9 mouse cellular contexts compared by ENCODE assay signal in genomic region chr9:109009636-109010315, GRCm38 (mm10). TPM values are rescaled to one million over a fixed set of nuclear protein-coding genes. Genes with fewer than 3 reads are reported as not detected.
DNase-seq lines count a peak whose midpoint lies in the region; ATAC-seq lines count a peak whose summit lies in the region.
"Had no signal": no experiment of that assay in that cellular context is flagged by ENCODE, and none has a peak within 500 bp of the region (broad histone marks: within the 10 kb centered on the region; RNA-seq: fewer than 3 reads in every experiment).

No protein-coding gene starts in this region.

- no peaks in the 10 kb centered on the region for H3K36me3 ChIP-seq in intestine, embryonic 15.5 days

- peak; percentile 41; the same call in 1 of the 2 replicates for ATAC-seq in intestine, embryonic 15.5 days
- peak; percentile 80 for ATAC-seq in monocyte, adult 5-6 weeks (replicated peaks; ENCODE audit: insufficient number of reproducible peaks, low FRiP score, low TSS enrichment, poor library complexity, severe bottlenecking)
- ATAC-seq in inflammation-experienced regulatory T-cells, adult 6 months, result no peak

- peak; percentile 36 for DNase-seq in embryo, embryonic 10 days (ENCODE audit: low spot score)
- no peak for DNase-seq in embryo, embryonic 9.5 days (ENCODE audit: extremely low spot score)
- DNase-seq in thymus, postnatal 0 days (ENCODE audit: low spot score), result peak; percentile 58
- DNase-seq in thymus, adult 18-20 months, result no peak
- no peak for DNase-seq in layer of hippocampus, adult 9-10 months (ENCODE audit: low spot score)

- H3K4me3 ChIP-seq in intestine, embryonic 15.5 days (replicated peaks), result no peak overlapping the region
- H3K4me3 ChIP-seq: midbrain, embryonic 12.5 days had no signal

- no peak overlapping the region for H3K9ac ChIP-seq in intestine, embryonic 15.5 days
- H3K9ac ChIP-seq: midbrain, embryonic 12.5 days had no signal

- no peak overlapping the region for H3K4me2 ChIP-seq in intestine, embryonic 15.5 days (replicated peaks)
- H3K4me2 ChIP-seq: midbrain, embryonic 12.5 days had no signal

- 0 out of 2 replicates have a peak, but pooled peaks cover 5% of the 10 kb centered on the region for H3K4me1 ChIP-seq in intestine, embryonic 15.5 days (replicated peaks)
- H3K4me1 ChIP-seq: midbrain, embryonic 12.5 days had no signal

- WGBS in intestine, embryonic 15.5 days, result 42% methylated on average over 17 of the region's 17 CpGs

- no peaks in the 10 kb centered on the region for H3K27me3 ChIP-seq in intestine, embryonic 15.5 days (replicated peaks)
- H3K27me3 ChIP-seq: midbrain, embryonic 12.5 days had no signal

- H3K27ac ChIP-seq in intestine, embryonic 15.5 days, result no peak overlapping the region
- H3K27ac ChIP-seq: midbrain, embryonic 12.5 days had no signal

- H3K9me3 ChIP-seq in intestine, embryonic 15.5 days, result no peaks in the 10 kb centered on the region
- H3K9me3 ChIP-seq: midbrain, embryonic 12.5 days had no signal

RNA-seq across cellular contexts. Expression of gene Pfkfb4, which starts 18.2 kb away (rescaled TPM):
- polyA plus RNA-seq in thymus, postnatal 0 days (2015; fragmentation: Nextera tagmentation; extraction: Ambion mirVana), result 6.0 and 7.7 TPM in 2 replicates
- polyA plus RNA-seq in intestine, embryonic 15.5 days (2015; fragmentation: Nextera tagmentation; extraction: Ambion mirVana), result 11.5 and 17.0 TPM in 2 replicates
- total RNA-seq in monocyte, adult 5-6 weeks (2017), result 48.6 to 70.1 TPM (median 67.8 TPM) in 3 replicates
- polyA plus RNA-seq in inflammation-experienced regulatory T-cells, adult 6 months (2017; shearing (Covaris generic)), result 1 to 10 TPM; 2.7 to 4.4 (median 4.2) TPM

RNA-seq across cellular contexts. Expression of gene Ucn2, which starts 24.0 kb away (rescaled TPM):
- not detected in 2 replicates for polyA plus RNA-seq in thymus, postnatal 0 days (2015; fragmentation: Nextera tagmentation; extraction: Ambion mirVana)
- polyA plus RNA-seq in intestine, embryonic 15.5 days (2015; fragmentation: Nextera tagmentation; extraction: Ambion mirVana), result not detected in 2 replicates
- not detected in 3 replicates for total RNA-seq in monocyte, adult 5-6 weeks (2017)
- polyA plus RNA-seq in inflammation-experienced regulatory T-cells, adult 6 months (2017; shearing (Covaris generic)), result not detected
- polyA plus RNA-seq: midbrain, embryonic 12.5 days had no signal

RNA-seq across cellular contexts. Expression of gene Shisa5, which starts 28.6 kb away (rescaled TPM):
- 210 and 212 TPM in 2 replicates for polyA plus RNA-seq in thymus, postnatal 0 days (2015; fragmentation: Nextera tagmentation; extraction: Ambion mirVana)
- polyA plus RNA-seq in intestine, embryonic 15.5 days (2015; fragmentation: Nextera tagmentation; extraction: Ambion mirVana), result 112 and 121 TPM in 2 replicates
- total RNA-seq in monocyte, adult 5-6 weeks (2017), result 523 to 1,277 TPM (median 526 TPM) in 3 replicates
- polyA plus RNA-seq in inflammation-experienced regulatory T-cells, adult 6 months (2017; shearing (Covaris generic)), result 1,000 to 10,000 TPM; 1,866 to 3,808 (median 3,640) TPM

RNA-seq across cellular contexts. Expression of gene Trex1, which starts 49.8 kb away (rescaled TPM):
- polyA plus RNA-seq in thymus, postnatal 0 days (2015; fragmentation: Nextera tagmentation; extraction: Ambion mirVana), result 42.1 and 42.4 TPM in 2 replicates
- 12.5 and 13.4 TPM in 2 replicates for polyA plus RNA-seq in intestine, embryonic 15.5 days (2015; fragmentation: Nextera tagmentation; extraction: Ambion mirVana)
- total RNA-seq in monocyte, adult 5-6 weeks (2017), result 47.4 to 94.7 TPM (median 64.7 TPM) in 3 replicates
- 10 to 100 TPM; 42.7 to 50.3 (median 49.9) TPM for polyA plus RNA-seq in inflammation-experienced regulatory T-cells, adult 6 months (2017; shearing (Covaris generic))

RNA-seq across cellular contexts. Expression of gene Col7a1, which starts 56.4 kb away (rescaled TPM):
- 0.46 and 0.63 TPM in 2 replicates for polyA plus RNA-seq in thymus, postnatal 0 days (2015; fragmentation: Nextera tagmentation; extraction: Ambion mirVana)
- polyA plus RNA-seq in intestine, embryonic 15.5 days (2015; fragmentation: Nextera tagmentation; extraction: Ambion mirVana), result 0.85 and 2.4 TPM in 2 replicates
- 0.19 to 1.2 TPM (median 0.43 TPM) in 3 replicates for total RNA-seq in monocyte, adult 5-6 weeks (2017)
- polyA plus RNA-seq in inflammation-experienced regulatory T-cells, adult 6 months (2017; shearing (Covaris generic)), result under 1 TPM in 2 of 3 experiments, not detected in 1; 0.05 to 0.39 TPM

Comparison
In these comparisons a context has a peak if more than half of its experiments do, and no peak if none do; other contexts are left out.
1. DNase-seq: peak in embryo, embryonic 10 days (single experiment) and thymus, postnatal 0 days (single experiment); none in embryo, embryonic 9.5 days (single experiment), thymus, adult 18-20 months (0 of 2) and layer of hippocampus, adult 9-10 months (single experiment).